Mouse (Mus musculus): ENCODE data around the gene Vwa3a. TPM values are rescaled to one million over a fixed set of nuclear protein-coding genes. Genes with fewer than 3 reads are reported as not detected.
"Not testable (repeated sequence)": the region's sequence is repeated elsewhere in the genome, so short reads cannot be mapped to it uniquely, and the experiment has no call there.

The Vwa3a gene
- 0.05 and 0.13 TPM in 2 replicates for polyA plus RNA-seq (2016; fragmentation: Nextera tagmentation; extraction: Ambion mirVana)

DNA sequence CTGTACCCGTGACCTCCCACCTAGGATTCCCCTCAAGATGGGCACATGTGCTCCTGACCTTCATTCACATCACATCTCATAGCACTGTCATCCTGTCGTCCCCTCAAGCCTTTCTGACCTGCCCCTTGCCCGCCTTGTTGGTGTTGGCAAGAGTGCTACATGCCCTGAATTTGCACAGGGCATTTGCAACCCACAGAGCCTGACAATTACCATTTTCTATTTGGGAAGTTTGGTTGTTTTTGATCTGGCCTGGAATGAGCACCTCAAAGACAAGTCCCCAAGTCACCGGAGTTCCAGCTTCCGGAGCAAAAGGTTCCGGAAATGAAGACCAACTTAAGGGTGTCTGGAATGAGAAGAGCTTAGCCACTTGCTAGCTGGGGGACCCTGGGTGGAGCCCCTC, at the start of gene Vwa3a:
Vwa3a (plus strand) TSS at position 301 of the 400 bp plus-strand sequence.
- H3K9me3 ChIP-seq (replicated peaks): no peaks in the 10 kb centered on the region
- DNase-seq (ENCODE audit: low spot score): no peak
- peaks cover 9% of the 10 kb centered on the region; the same call in 1 of the 2 replicates for H3K4me1 ChIP-seq
- H3K27ac ChIP-seq: no peak within 1 kb of the TSS
- WGBS: 70% methylated on average over 6 of the region's 6 CpGs
- no peak within 1 kb of the TSS for H3K4me3 ChIP-seq
- peaks cover 5% of the 10 kb centered on the region for H3K36me3 ChIP-seq
- H3K27me3 ChIP-seq (ENCODE audit: low read depth, poor library complexity, severe bottlenecking): no peaks in the 10 kb centered on the region

DNA sequence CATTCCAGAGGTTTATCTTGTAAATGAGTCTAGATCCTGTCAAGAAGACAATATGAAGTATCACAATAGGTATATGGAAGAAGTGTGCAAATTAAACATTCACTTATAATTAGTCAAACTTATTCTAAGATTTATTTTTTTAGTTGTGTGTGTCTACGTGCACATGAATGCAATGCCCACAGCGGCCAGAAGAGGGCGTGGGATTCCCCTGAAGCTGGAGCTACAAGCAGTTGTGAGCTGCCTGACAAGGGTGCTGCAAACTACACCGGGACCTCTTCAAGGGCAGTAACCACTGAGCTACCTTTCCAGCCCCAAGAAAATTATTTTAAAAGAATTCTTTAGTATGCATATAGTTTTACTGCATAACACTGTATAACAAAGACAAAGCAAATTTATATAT, 48.5 kb upstream of the Vwa3a start:
- no peak for DNase-seq (ENCODE audit: low spot score)
- Histone ChIP-seq H3K9me3 (replicated peaks) (no peaks in the 10 kb centered on the region), H3K27ac (no peak overlapping the region), H3K4me3 (no peak overlapping the region), H3K27me3 (ENCODE audit: low read depth, poor library complexity, severe bottlenecking) (no peaks in the 10 kb centered on the region), H3K36me3 (peaks cover 25% of the 10 kb centered on the region), H3K4me1 (peaks cover 5% of the 10 kb centered on the region)
- 70% methylated on average over 4 of the region's 4 CpGs for WGBS

GRCm38 (mm10) chr7:120693831-120694375, 45.2 kb upstream of the Vwa3a start:
- peaks cover 5% of the 10 kb centered on the region for H3K4me1 ChIP-seq
- 95% methylated on average over 5 of the region's 5 CpGs for WGBS
- no peak for DNase-seq (ENCODE audit: low spot score)

DNA sequence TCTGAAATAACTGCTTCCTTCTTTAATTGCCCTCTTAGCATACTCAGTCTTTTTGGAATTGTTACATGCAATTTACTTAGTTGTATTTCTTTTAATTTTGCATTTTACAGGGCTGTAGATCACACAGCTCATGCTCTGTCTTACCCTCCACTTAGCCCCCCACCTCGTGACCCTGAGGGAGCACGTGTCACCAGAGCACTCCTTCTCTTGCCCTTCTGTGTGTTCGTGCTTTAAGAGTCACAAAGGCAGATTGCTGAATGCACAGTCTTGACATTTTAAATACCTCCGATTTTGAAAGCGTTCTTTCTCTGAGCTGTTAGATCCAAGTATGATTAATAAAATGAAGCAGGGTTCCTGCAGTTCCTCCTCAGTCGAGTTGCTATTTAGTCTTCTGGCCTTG, 43.9 kb upstream of the Vwa3a start:
- H3K4me1 ChIP-seq: peaks cover 5% of the 10 kb centered on the region
- no peak overlapping the region for H3K27ac ChIP-seq
- peaks cover 30% of the 10 kb centered on the region for H3K36me3 ChIP-seq
- no peak for DNase-seq (ENCODE audit: low spot score)
- no peak overlapping the region for H3K4me3 ChIP-seq
- H3K9me3 ChIP-seq (replicated peaks): no peaks in the 10 kb centered on the region
- WGBS: 27% methylated on average over 6 of the region's 6 CpGs
- no peaks in the 10 kb centered on the region for H3K27me3 ChIP-seq (ENCODE audit: low read depth, poor library complexity, severe bottlenecking)

More at GRCm38 (mm10) chr7:120693831-120694375, 45.2 kb upstream of the Vwa3a start:
- H3K9me3 ChIP-seq (replicated peaks): no peaks in the 10 kb centered on the region
- H3K4me3 ChIP-seq: no peak overlapping the region
- H3K27ac ChIP-seq: no peak overlapping the region
- peaks cover 32% of the 10 kb centered on the region for H3K36me3 ChIP-seq
- no peaks in the 10 kb centered on the region for H3K27me3 ChIP-seq (ENCODE audit: low read depth, poor library complexity, severe bottlenecking)

- Histone ChIP-seq H3K9me3 (replicated peaks) (no peaks in the 10 kb centered on the region), H3K4me1 (peaks cover 5% of the 10 kb centered on the region), H3K36me3 (peaks cover 25% of the 10 kb centered on the region), H3K27ac (no peak overlapping the region), H3K4me3 (no peak overlapping the region), H3K27me3 (ENCODE audit: low read depth, poor library complexity, severe bottlenecking) (no peaks in the 10 kb centered on the region)
- WGBS: 65% methylated on average over 1 of the region's 1 CpGs
- no peak for DNase-seq (ENCODE audit: low spot score)
Observed at GRCm38 (mm10) chr7:120695641-120696040, 43.5 kb upstream of the Vwa3a start.

DNA sequence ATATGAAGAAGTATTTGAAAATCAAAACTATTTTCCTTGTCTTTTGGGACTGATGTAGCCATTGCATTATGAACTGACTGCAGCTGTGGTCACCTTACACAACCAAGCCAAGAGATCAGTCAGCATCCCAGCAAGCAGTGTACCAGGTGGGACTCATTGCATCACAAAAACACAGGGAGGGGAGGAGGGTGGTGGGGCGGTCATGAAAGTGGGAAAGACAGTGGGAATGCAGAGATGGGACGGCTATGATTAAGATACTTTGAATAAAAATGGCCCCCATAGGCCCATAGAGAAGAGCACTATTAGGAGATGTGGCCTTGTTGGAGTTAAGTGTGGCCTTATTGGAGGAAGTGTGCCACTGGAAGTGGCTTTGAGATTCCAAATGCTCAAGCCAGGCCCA, 42.8 kb upstream of the Vwa3a start:
- Histone ChIP-seq H3K9me3 (replicated peaks) (no peaks in the 10 kb centered on the region), H3K4me1 (peaks cover 5% of the 10 kb centered on the region), H3K27me3 (ENCODE audit: low read depth, poor library complexity, severe bottlenecking) (no peaks in the 10 kb centered on the region), H3K4me3 (no peak overlapping the region), H3K27ac (no peak overlapping the region), H3K36me3 (peaks cover 18% of the 10 kb centered on the region)
- no peak for DNase-seq (ENCODE audit: low spot score)
- 94% methylated on average over 2 of the region's 2 CpGs for WGBS

DNA sequence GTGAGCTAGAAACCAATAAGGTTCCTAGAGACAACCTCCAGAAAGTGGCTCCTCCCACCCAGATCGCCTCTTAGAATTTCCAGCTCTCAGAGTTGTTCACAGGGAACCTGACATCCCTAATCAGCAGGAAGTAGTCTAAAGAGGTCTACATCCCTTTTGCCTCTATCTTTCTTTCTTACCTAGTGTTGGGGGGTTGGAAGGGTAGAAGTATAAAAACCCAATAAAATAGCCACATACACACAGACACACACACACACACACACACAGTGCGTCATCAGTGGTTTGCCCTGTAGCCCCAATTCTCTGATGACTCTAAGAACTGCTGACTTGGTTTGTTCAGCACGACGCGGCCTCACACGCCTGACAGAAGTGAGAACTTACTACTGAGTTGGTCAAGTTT, 39.5 kb upstream of the Vwa3a start:
- Histone ChIP-seq H3K4me3 (no peak overlapping the region), H3K36me3 (peaks cover 6% of the 10 kb centered on the region), H3K4me1 (peaks cover 5% of the 10 kb centered on the region), H3K9me3 (replicated peaks) (no peaks in the 10 kb centered on the region), H3K27ac (no peak overlapping the region), H3K27me3 (ENCODE audit: low read depth, poor library complexity, severe bottlenecking) (no peaks in the 10 kb centered on the region)
- 91% methylated on average over 6 of the region's 6 CpGs for WGBS
- no peak for DNase-seq (ENCODE audit: low spot score)

- WGBS: 91% methylated on average over 3 of the region's 3 CpGs
- Histone ChIP-seq H3K36me3 (no peaks in the 10 kb centered on the region), H3K4me3 (no peak overlapping the region), H3K27ac (no peak overlapping the region), H3K27me3 (ENCODE audit: low read depth, poor library complexity, severe bottlenecking) (no peaks in the 10 kb centered on the region), H3K9me3 (replicated peaks) (no peaks in the 10 kb centered on the region), H3K4me1 (no peaks in the 10 kb centered on the region)
- DNase-seq (ENCODE audit: low spot score): no peak
Observed at GRCm38 (mm10) chr7:120703888-120704287, 35.2 kb upstream of the Vwa3a start.

GRCm38 (mm10) chr7:120712071-120712470, 27.0 kb upstream of the Vwa3a start:
- WGBS: 95% methylated on average over 2 of the region's 2 CpGs

GRCm38 (mm10) chr7:120713225-120713624, 25.9 kb upstream of the Vwa3a start:
- WGBS: 93% methylated on average over 2 of the region's 2 CpGs
- Histone ChIP-seq H3K27me3 (ENCODE audit: low read depth, poor library complexity, severe bottlenecking) (no peaks in the 10 kb centered on the region), H3K4me3 (no peak overlapping the region), H3K9me3 (replicated peaks) (no peaks in the 10 kb centered on the region), H3K27ac (no peak overlapping the region), H3K4me1 (peaks cover 11% of the 10 kb centered on the region), H3K36me3 (peaks cover 6% of the 10 kb centered on the region; the same call in 1 of the 2 replicates)
- DNase-seq (ENCODE audit: low spot score): no peak

More at GRCm38 (mm10) chr7:120712071-120712470, 27.0 kb upstream of the Vwa3a start:
- H3K9me3 ChIP-seq (replicated peaks): no peaks in the 10 kb centered on the region
- H3K4me3 ChIP-seq: no peak overlapping the region
- peaks cover 6% of the 10 kb centered on the region; the same call in 1 of the 2 replicates for H3K36me3 ChIP-seq
- no peak overlapping the region for H3K27ac ChIP-seq
- H3K4me1 ChIP-seq: peaks cover 1% of the 10 kb centered on the region
- no peaks in the 10 kb centered on the region for H3K27me3 ChIP-seq (ENCODE audit: low read depth, poor library complexity, severe bottlenecking)
- DNase-seq (ENCODE audit: low spot score): no peak

GRCm38 (mm10) chr7:120713951-120714350, 25.2 kb upstream of the Vwa3a start:
- H3K4me3 ChIP-seq; H3K9me3 ChIP-seq (replicated peaks); H3K36me3 ChIP-seq; H3K27me3 ChIP-seq (ENCODE audit: low read depth, poor library complexity, severe bottlenecking); H3K27ac ChIP-seq; DNase-seq (ENCODE audit: low spot score): not testable (repeated sequence)
- peaks cover 17% of the 10 kb centered on the region for H3K4me1 ChIP-seq
- WGBS: 89% methylated on average over 11 of the region's 11 CpGs

- Histone ChIP-seq H3K27ac (no peak overlapping the region), H3K27me3 (ENCODE audit: low read depth, poor library complexity, severe bottlenecking) (no peaks in the 10 kb centered on the region), H3K36me3 (peaks cover 21% of the 10 kb centered on the region), H3K4me3 (no peak overlapping the region), H3K4me1 (peaks cover 17% of the 10 kb centered on the region), H3K9me3 (replicated peaks) (no peaks in the 10 kb centered on the region)
- 71% methylated on average over 2 of the region's 2 CpGs for WGBS
- no peak for DNase-seq (ENCODE audit: low spot score)
Observed at GRCm38 (mm10) chr7:120717261-120717660, 21.9 kb upstream of the Vwa3a start.

- Histone ChIP-seq H3K27ac (no peak overlapping the region), H3K4me1 (peaks cover 17% of the 10 kb centered on the region), H3K36me3 (peaks cover 16% of the 10 kb centered on the region), H3K9me3 (replicated peaks) (no peaks in the 10 kb centered on the region), H3K4me3 (no peak overlapping the region), H3K27me3 (ENCODE audit: low read depth, poor library complexity, severe bottlenecking) (no peaks in the 10 kb centered on the region)
- WGBS: 92% methylated on average over 5 of the region's 5 CpGs
- no peak for DNase-seq (ENCODE audit: low spot score)
Observed at GRCm38 (mm10) chr7:120721051-120721450, 18.1 kb upstream of the Vwa3a start.

- Histone ChIP-seq H3K36me3 (peaks cover 20% of the 10 kb centered on the region), H3K9me3 (replicated peaks) (no peaks in the 10 kb centered on the region), H3K27me3 (ENCODE audit: low read depth, poor library complexity, severe bottlenecking) (no peaks in the 10 kb centered on the region), H3K27ac (no peak overlapping the region), H3K4me3 (no peak overlapping the region), H3K4me1 (peaks cover 17% of the 10 kb centered on the region)
- DNase-seq (ENCODE audit: low spot score): no peak
- WGBS: 94% methylated on average over 8 of the region's 8 CpGs
Observed at GRCm38 (mm10) chr7:120721456-120721855, 17.7 kb upstream of the Vwa3a start.

All from limb, embryonic 10.5 days (tissue).